Mouse (Mus musculus): ENCODE measurements around the gene Atg4b.
"Not testable (repeated sequence)": the region's sequence is repeated elsewhere in the genome, so short reads cannot be mapped to it uniquely, and the experiment has no call there.

GRCm38 (mm10) chr1:93838569-93838968, 87.3 kb downstream of the Atg4b start:
- TF ChIP-seq TAL1 (conservative IDR thresholded peaks at IDR 0.05; ENCODE audit: low read depth, low read length); CTCF (IDR thresholded peaks at IDR 0.05; ENCODE audit: low read depth, low read length); GATA1 (IDR thresholded peaks at IDR 0.05; ENCODE audit: borderline replicate concordance, low read length); POLR2AphosphoS5 (IDR thresholded peaks at IDR 0.05; ENCODE audit: insufficient replicate concordance, low read depth, low read length): not testable (repeated sequence)

Data from G1E (cell line).